Mouse (Mus musculus) adrenal gland, adult 8-10 months (tissue): ENCODE measurements around the gene Rheb. TPM values are rescaled to one million over a fixed set of nuclear protein-coding genes. Genes with fewer than 3 reads are reported as not detected.
"Not testable (repeated sequence)": the region's sequence is repeated elsewhere in the genome, so short reads cannot be mapped to it uniquely, and the experiment has no call there.

Experiments used
- DNase-seq: peaks from one replicate; pipeline ENCODE4 v3.0.0; 2022
- total RNA-seq, 4 experiments: library from RNA; stranded (reverse); gene quantifications; 2 replicates each; pipeline ENCODE4 v1.2.4; 2022

The Rheb gene
- total RNA-seq, result 10 to 100 TPM; 72.1 to 80.4 (median 78.2) TPM

DNA sequence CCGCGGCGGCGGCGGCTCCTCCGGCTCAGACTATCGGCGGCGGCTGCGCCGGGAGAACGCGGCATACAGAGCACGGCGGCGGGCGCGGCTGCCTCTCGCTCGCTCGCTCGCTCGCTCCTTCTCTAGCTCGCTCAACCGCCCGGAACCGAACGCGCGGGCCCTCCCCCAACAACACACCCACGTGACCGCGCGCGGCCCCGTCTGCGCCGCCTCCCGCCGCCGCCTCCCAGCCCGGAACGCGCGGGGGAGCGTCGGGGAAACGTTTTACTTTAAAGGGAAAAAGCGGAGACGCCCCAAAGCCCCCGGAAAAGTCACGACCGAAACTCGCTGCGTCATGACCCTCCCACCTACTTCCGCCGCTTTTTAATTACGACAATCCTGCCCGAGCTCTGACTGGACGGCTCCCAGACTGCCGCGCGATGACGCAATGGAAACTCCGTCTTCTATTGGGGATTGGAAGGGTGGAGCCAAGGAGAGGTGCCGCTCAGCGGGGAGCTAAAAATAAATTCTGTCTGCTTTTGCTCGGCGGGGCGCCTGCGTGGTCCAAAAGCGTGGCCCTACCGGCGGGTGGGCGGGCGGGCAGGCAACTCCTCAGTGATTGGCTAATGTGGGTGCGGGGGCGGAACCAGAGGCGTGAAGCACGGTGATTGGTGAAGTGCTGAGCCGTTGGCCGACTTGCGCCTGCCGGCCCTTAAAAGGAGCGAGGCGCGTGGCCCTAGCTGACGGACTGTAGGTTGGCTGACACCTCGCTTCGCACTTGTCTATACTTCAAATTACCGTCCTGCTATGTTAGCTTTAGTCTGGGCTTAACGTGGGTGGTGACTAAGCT, at the start of gene Rheb:
Rheb (minus strand) TSS at position 351 of the 829 bp plus-strand sequence.
- DNase-seq, result peak; percentile 99

DNA sequence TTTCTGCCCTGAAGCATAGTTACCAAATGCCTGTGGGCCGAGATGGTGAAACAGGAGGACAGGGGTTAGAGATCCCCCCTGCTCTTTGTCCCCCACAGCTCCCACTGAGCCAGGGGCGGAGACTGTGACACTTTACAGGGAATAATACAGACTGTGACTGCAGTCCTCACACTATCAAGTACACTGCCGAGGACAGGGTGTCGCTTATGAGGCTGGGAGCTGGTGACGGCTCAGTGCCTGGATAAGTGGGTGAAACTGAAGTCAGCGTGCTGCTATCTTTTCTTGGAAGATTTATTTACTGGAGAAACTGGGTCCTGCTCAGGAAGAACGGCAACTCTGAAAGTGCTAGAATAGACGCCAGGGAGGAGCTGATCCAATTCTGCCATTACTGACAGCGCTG, 47.4 kb upstream of the Rheb start:
- no peak for DNase-seq

DNA sequence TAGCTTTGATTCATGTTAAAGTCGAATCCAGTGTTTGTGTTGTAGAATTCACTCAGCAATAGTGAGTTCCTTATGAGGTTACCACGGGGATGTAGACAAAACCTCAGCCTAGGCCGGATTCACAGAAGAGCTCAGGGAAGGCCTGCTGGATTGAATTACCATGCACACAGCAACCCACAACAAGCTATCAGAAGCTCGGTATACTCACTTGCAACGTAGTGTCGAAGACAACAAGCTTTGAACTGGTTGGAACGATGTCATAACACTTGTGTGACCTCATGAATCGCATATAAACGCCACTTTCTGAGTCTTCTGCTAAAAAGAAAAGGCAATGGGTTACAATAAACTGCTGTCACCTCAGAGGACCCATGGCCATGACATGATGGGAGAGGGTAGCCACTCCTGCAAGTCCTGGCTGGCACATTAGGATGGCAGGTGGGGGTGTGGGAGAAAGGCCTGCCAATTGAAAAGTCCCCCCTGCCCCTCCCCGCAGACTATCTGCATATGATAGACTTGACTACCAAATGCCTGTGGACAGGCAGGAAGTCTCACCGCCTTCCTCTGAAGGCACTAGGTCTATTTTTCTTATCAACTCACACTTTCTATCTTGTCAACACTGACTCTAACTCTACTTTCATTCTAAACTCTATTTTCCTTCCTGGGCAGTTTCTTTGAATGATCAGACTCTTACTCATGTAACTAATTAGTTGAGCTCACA, 46.6 kb upstream of the Rheb start:
- DNase-seq, result no peak

DNA sequence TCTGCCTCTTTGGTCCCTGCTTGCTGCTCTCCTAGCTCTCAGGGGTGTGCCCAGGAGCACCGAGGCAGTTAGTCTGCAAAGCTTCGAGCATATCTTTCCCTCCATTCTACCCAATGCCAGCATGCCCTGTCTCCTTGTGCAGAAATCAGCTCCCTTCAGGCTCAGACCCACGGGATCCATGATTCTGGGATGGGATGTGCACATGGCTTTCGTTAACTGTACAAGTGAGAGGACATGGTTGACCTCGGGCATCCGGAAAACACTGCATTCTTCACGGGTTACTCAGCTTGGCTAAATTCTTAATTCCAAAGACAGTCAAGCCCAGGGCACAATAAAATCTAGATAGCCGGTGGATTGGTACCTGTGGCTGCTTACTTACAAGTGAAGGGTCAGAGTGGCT, 44.8 kb upstream of the Rheb start:
- DNase-seq, result no peak

DNA sequence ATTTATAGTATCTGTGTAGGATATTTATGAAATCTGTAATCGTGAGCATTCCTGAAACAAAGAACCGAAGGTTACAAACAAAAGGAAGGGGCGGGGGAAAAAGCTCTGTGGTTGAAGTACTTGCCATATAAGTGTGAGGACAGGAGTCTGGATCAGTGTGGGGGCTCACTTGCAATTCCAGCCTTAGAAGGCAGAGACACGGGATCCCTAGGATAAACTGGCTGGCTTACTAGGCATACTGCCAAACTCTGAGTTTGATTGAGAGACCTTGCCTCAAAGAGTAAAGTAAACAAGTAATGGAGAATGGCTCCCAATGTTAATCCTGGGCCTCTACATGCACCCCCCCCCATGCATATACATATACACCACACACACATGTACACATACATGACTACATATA, 36.3 kb upstream of the Rheb start:
- DNase-seq, result no peak

DNA sequence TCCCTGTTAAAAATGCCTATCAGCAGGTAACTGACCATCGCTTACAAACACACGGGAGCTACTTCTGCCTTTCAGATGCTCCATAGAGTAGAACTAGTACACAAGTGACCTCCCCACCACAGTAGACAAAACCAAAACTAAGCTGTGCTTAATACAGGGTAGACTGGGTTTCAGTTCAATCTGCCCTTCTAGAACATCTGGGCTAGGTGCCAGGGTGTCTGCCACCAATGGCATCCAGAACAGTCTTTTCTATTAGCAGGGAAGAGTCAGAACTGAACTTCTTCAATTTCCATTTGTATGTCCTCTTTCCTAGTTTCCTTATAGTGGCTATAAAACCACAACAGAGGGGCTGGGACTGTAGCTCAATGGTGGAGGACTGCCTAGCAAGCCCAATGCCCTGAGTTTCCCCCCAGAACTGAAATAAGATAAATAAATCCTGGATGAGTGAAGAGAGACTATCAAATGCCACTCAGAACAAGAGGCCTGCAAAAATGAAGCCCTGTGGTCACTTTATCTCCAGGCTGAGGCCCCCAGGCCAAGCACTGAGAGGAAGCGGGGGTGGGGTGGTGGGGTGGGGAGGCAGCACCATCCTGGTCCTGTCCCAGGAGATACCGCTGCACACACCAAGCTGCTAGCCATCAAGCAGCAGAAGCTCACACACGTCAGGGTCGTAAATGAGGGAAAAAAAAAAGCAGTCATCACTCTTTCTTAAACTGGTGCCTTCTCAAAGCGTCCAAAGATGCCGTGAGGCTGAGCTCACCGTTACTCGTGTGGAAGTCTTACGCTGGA, 35.6 kb upstream of the Rheb start:
- DNase-seq, result no peak

DNA sequence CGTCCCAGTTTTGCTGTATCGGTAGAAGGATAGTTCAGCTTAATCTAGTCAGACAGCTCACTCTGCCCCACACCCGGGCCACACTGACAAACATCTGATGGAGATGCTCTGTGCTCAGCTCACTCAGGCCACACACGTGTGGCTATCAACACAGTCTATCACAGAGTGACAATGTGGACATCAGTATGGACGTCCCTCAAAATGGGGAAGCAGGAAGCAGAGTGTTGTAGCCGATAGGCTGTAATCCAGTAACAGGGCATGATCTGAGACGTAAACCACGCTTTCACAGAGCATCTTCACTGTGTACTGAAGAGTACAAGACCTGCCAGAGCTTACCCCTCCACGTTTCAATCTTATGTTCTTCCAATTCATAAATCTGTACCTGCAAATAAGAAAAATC, 34.2 kb upstream of the Rheb start:
- DNase-seq, result no peak

DNA sequence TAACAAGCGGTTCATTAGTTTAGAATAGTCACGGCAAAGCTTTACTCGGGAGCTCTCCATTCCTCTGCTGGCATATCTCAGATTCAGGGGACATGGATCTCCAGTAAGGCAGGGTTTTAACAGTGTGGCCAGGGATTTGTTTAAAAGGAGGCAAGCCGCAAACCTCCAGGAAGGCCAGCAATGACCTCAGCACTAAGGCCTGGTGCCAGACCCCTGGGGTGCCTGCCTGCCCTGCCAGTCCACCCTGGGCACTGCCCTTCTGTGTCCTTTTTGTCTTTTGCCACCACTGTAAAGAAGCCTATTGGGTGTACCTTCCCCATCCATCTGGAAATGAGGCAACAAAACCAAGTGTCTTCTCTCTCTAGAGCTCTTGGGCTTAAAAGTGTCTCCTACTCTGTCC, 31.7 kb upstream of the Rheb start:
- DNase-seq, result no peak

DNA sequence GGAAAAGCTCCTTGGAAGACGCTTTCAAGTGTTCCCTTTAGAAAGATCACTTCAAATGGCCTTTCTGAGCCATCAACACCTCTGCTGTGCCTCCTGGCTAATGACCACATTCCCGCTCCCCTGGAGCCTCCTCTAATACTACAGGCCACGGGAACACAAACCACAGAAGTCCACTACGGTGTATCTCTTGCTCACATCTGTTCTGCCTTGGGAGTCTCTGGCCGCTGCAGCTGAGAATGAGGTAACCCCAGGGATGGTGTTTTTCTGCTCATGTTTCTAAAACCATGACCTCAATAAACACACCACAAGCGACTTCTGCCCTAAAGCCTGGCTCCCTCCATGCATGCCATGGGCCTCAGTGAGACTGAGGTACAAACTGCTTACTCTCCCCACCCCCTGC, 30.8 kb upstream of the Rheb start:
- no peak for DNase-seq

DNA sequence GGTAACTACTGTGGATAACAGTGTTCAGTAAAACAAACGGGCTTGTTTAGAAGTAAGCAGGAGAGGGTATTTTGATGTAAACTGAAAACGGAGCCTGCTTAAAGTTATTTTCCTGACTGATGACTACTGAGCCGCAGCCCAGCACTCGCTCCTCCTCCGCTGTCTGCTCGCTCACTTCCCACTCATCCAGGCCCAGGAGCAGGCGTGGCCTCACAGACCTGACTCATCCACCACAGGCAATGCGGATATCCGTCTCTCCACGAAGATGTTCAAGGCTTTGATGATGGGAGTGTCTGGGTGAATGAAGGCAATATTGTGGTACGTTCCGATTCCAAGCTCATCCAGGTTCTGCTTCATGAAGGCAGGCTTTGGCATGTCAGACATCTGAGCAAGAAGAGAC, 28.9 kb upstream of the Rheb start:
- DNase-seq, result peak; percentile 36

DNA sequence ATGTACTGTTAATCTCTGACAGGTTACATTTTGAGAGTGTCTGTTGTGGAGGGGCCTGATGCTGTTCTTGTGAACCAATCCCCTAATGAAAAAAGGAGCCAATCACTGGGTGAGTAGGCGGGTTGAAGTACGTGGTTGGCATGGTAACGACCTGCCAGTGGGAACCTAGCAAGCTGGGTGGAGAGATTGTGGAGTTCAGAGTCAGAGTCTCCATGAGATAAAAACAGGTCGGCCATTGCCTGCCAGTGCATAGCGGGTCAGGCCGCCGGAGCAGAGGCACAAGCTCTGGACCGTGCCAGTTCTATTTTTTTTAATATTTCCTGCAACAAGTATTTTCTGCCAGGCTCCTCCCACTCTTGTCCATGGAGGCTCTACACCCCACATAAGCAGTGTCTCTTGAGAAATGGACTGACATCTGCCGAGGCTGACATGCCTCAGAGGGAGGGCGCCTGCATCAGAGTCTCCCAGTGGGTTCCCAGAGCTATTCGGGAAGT, 27.4 kb upstream of the Rheb start:
- no peak for DNase-seq

DNA sequence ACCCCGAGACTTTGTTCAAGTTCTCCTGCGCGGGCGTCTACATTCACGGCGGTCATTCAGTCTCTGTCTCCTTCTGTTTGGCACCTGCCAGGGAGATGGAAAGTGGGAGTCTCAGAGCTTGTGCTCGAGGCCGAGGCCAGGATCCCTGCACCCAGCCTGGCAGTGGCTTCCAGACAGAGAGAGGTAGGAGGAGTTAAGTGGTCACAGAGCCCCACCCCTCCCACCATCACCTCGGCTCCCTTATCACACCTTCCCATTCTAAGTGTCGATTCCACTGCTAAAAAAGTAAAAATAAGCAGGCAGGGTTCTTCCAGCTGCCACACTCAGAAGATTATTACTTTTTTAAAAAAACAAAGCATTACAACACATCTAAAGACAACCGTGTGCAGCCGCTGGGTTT, 21.4 kb upstream of the Rheb start:
- DNase-seq, result no peak

DNA sequence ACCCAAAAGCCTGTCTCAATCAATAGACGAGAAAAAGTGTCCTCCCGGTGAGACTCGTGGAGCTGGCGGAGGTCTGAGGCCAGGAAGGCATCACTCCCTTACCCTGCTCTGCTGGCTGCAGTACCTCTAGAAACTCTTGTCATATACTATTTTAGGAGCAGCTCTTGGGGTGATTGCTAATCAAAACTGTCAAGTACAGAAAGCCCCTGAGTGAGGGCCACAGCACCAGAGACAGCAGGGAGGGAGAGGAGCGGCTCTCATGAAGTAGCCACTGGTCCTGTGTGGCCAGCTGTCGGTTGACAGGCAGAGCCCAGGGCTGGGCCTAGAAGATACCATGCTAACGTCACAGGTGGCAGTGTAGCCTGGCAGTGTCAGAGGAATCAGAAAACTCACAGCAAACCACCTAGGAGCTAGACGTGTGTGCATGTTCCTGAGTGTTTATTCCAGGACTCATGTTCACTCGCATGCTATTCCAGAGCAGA, 19.1 kb upstream of the Rheb start:
- DNase-seq, result no peak

DNA sequence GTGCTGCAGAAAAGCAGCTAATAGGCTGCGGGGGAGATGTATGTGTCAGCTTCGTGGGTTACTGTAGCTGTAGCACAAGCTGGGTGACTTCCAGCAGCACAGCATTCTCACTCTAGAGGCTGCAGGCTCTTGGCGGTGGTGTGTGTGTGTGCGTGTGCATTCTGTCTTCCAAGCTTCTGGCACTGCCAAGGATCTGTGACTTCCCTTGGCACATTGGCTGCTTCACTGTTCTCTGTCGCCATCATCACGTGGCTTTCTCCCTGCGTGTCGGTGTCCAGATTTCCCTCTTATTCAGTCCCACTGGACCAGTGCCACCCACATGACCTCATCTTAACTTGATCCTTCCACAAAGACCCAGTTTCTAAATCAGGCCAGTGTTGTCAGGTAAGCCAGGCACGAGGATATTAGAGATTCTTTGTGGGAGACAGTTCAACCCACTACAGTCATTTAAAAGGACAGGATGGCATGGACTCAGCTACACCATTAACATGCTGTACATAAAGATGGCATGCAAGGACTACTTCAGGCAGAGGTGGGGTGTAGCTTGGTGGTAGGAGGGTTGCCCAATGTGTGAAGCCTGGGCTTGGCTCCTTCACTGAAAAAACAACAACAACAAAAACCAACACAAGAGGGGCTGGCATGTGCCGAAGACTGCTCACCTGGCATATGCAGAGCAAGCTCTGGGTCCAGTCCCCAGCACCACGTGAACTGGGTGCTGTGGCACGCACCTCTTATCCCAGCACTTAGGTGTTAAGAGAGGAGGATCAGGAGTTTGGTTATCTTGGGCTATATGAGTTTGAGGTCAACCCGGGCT, 18.4 kb upstream of the Rheb start:
- DNase-seq, result peak; percentile 46

DNA sequence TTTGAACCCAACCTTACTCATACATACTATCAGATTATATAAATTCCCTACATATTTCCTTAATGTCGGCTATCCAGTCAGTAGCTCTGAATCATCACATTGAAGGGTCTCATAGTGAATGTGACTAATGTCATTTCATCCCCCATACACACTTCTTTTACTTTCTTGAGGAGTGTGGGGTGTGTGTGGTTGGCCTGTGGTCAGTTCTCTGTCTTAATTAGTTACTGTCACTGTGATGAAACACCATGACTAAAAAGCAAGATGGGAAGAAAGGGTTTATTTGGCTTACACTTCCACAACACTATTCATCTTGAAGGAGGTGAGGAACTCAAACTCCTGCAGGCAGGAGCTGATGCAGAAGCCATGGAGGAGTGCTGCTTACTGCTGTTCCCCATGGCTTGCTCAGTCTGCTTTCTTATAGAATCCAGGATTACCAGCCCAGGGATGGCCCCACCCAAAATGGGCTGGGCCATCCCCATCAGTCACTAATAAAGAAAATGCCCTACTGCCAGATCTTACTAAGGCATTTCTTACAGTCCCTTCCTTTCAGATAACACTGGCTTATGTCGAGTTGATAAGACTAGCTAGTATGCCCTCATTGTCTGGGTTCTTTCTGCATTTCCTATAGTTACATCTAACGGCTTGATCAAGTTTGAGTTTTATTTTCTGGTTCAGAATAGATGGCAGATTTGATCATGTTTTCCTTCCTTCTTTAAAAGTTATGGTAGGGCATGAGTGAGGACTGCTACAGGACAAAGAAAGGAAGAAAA, 17.5 kb upstream of the Rheb start:
- DNase-seq, result no peak

DNA sequence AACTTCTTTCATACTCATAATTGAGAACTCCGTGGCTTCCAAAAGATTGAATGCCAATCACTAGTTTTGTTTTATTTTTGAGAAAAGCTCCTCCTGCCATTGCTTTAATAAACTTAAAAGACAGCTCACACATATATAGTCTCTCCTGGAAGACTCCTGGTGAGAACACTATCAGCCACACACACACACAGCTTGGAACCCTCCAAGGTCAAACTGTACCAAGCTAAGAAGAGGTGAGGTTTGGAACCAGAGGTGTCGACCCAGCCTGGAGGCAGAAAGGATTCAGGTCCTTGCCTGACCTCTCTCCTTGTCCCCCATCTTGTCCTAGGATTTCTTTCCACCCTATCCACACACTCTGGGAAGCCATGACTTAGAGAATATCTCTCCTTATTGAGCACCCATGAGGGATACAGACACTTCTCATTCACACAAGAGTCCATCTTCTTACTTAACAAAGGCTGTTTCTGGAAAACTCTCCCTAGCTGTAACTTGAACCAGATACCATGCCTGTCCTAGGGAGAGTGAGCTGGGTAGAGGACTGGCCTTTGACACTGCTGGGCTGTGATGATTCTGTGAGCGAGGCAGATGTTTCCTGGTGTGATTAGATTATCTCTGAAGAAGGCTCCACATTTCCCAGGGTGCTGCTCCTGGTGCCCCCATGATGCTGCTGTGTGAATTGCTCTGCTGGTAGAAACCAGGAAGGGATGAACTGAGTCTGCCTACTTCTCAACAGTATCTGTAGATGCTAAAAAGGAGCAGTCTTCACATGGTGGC, 12.6 kb upstream of the Rheb start:
- no peak for DNase-seq

DNA sequence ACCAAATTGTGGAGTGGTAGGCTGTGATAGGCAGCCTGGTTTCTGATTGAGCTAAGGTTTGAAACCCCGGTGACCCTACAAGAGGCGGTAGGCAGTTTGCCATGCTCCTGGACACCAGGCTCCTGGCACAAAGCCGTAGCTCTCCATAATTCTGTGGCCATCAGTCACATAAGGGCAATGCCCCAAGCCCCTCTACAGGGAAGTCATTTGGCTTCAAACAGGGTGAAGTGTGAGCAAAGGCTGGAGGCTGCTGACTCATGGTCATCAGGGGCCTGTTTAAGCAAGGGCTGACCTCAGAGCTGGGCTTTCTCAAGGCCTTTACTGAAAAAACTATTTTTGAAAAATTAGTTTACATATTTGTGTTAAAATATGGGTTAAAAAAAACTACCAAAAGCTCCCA, 11.8 kb upstream of the Rheb start:
- DNase-seq, result peak; percentile 60

DNA sequence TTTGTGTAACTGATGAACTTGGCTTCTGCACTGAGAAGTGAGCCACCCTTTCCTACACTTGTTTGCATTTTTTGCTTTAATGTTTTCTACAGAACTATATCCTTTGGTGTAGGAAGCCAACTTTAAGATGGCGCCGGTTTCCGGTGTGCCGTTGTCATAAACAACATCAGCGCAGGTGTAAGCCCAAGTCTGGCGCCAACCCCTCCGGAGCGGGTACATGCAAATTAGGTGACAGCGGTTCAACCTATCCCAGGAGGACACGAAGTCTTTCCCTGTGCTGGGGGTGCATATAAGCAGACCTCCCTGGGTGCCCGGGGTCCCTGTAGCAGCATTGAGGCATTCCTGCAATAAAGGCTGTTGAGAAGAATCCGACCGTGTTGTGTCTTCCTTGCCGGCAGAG, 5.8 kb upstream of the Rheb start:
- not testable (repeated sequence) for DNase-seq

DNA sequence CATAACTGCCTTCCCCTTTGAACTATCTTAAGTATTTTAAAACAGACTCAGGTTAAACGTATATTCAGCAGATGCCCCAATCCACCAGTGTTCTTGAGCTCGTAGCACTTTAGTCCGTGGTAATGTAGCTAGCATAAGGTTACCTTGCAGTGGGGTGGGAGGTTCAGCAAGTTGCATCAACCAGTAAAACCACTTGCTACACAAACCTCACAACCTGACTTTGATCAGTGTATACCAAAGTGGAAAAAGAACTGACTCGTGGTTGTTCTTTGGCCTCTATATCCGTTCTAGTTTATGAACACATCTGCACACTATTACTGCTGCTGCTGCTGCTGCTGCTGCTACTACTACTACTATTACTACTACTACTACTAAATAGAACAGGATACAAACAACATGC, 1.4 kb upstream of the Rheb start:
- no peak for DNase-seq

DNA sequence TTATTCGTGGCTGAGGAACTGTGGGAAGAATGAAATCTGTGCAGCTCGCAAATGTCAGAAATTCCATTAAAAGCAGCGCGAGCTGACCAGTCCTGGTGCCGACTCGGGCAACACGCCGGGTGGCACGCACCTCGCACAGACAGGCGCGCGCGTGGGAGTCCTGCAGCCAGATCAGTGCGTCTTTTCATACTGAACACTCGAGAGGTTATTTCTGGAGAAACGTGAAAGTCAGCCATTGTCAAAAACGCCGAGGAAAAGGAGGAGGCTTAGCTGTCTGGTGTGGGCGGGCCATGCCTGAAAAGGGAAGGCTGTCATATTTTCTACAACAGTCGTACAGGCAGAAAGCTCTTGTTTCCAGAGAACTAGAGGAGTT, 665 bp upstream of the Rheb start:
- DNase-seq, result no peak
